Mouse (Mus musculus) spleen, postnatal 4 days (tissue): Measurements from ENCODE around the gene Wdr60.

Experiments
- DNase-seq, 2 experiments: peaks; one replicate each; pipeline ENCODE4 v3.0.0; 2022; ENCODE audit warnings: low spot score in 2 of 2

Wdr60 gene

DNA sequence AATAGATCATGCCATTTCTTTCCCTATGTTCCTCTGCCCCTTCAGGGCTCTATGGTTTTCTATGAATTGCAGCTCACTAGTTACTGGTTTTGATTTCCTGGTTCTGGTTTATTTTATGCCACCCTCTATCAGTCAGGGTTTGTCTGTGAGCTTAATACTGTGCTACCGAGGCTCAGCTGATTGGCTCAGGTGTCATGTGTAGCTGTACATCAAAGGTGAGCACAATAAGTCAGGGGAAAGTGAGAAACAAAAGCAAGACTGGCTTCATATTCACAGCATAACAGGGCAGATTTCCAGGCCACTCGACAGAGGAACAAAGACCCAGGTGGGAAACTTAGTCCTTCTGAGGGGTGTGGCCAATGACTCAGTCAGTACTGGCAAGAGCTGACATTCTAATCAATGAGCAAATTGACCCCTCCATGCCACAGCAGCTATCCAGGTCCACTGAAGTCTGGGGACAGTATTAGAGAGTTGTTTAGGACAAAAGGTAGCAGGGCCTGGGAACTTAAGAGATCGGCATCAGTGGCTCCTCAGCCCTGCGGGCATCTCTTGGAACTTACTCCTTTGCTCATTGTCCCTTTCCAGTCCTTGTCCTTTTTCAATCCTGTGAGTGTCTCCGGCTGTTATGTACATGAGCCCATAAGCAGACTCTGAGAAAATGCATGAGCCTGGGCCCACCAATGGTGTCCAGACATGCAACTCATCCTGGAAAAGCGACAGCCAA lies 79.4 kb downstream of the Wdr60 start:
- DNase-seq, result no peak

DNA sequence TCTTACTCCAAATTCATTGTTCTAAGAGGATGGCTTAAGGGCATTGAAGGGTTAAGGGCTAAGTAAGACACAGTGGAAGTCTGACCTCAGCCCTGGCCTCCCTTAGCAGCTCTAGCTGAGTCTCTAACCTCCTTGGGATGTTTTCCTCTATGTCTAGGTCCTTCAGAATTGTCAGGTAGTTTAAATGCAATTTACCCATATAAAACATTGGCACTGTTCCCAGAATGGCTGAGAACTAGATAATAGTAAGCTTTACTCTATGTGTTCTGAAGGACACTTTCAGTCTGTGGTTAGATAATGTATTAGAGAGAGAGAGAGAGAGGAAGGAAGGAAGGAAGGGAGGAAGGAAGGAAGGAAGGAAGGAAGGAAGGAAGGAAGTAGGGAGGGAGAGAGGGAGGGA lies 80.4 kb downstream of the Wdr60 start:
- no peak for DNase-seq

DNA sequence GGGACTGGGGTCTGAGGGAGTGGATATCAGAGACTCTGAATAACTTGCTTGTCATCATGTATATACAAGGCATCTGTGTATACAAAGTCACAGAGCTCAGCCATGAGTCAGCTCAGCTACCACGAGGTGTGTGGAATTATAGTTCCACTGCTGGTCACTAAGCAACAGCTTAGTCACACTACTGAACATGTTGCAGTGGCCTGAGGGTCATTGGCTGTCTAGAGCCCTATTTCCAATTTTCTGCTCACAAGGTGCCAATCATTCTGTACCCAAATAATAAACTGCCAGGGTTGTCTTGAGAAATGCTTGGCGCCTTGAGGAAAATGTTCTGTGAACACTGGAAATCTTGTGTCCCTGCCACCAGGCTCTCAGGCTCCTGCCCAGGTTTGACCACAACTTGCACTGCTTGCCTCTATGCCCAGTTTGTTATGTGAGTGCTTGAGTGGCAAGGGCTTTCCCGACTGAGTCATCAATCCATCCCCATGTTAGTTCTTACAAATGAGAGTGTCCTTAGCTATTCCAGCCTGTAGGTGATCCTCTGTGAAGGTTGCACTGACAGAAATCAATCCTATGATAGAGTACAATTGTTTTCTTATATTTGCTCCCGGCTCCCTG lies 81.3 kb downstream of the Wdr60 start:
- DNase-seq, result no peak

DNA sequence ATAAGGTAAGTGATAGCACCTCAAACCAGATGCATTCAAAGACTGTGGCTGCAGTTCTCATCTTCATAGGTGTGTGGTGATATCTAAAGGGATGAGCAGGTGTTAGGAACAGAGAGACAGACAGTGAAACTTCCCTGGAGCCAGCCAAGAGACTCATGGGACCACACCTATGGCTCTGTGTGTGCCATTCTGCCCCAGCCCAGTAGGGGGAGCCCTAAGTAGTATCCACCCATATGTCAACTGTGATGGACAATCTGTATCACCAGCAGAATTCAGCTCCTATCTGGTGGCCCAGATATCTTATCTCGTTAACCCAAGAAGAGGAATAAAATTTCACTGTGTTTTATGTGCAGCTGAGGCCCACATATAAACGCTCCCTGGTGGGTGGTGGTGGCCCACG lies 85.9 kb downstream of the Wdr60 start:
- DNase-seq, result peak; percentile 42 to 76

DNA sequence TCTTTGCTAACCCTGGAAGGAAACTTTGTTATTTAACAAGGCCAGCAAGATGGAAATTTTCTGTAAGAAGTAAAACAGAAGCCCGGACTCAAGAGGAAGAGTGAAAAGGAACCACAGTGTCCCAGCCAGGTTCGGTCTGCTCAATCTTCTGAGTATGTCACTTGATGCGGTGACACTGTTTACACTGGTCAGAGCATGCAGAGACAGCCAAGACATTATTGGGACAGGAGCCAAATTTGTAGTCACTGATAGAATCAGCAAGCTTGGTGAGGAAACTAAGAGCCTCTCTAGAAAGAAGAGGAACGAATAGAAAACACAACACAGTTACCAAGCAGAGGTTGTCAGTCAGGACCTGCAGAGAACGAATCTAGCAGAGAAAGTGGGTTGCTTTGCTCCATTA lies 93.2 kb downstream of the Wdr60 start:
- DNase-seq, result no peak

DNA sequence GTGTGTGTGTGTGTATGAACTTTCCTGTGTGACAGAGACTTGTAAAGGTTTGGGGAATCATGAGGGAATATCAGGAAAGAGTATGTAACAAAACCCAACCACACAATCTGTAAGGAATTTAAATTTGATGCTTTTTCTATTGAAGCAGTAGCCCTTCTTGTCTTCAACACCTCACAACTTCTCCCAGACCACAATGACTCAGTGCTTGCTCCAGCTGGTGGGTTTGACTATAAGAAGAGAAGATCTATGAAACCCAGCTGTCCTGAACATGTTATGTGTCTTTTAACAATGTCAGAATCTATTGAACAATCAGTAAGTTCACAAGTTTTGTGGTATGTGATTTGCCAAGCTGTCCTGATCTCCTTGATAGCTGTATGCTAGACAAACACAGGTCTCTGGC lies 97.5 kb downstream of the Wdr60 start:
- DNase-seq, result no peak

DNA sequence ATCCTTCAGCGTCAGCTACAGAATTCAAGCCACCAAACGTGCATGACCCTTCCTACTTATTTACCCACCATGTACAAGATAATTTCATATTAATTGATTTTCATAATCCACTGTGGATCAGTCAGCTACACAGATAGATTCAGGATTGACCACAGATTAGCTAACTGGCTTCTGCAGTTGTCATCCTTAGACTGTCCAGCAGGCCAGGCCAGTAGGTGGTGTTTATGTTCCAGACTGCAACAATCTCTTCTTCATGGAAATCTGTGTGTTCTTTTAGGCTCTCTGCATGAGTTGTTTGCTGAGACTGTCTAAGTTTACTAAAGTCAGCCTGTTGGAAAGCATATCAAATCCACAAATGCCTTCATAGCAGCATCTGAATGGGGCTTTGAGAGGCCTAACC lies 103.1 kb downstream of the Wdr60 start:
- DNase-seq, result no peak

DNA sequence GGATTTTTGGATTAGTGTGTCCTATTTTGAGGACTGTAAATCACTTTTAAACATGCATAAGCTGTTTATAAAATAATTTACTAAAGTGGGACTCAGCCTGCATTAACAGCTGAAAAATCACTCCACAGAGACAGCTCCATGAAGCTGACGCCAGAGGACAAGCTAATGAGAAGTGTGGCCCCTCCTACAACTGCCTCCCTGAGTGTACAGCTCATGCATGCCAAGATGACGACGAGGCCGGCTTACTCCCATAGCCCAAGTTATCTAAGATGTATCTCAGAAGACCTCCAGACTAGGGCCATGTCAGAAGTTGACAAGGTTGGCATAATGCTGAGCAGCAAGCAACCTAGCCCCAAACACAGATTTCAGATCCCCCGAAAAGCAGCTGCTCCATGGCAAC lies 103.6 kb downstream of the Wdr60 start:
- no peak for DNase-seq

DNA sequence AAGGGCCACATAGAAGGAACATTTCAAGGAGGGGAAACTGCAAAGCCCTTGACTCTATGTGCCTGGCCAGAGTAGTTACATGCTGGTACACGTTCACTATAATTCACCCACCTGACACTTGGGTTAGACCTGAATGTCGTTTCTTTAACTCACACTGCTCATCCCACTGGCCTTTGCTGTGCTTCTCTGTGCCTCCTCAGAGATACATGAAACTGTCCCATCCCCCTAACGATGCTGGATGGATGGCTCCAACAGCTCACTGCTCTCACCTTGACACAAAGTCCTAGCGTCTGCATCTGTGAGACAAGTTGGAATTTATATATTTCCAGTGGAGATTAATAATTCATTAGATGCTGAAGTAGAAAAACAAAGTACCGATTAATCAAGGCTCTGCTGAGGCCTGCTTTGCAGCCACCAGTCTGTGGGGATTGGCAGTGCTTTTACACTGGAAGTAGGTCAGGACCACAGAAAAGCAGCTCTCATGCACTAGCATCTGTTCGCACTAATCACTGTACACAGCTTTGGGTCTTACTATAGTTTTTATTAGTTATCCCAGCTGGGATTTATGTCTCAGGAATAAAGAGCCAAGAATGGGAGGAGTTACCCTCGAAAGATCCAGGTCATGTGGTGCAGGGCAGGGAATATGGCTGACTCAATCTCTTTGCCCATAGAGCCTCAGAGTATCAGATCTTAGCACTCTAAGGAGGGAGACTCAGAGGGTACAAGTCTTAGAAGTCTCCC lies 105.9 kb downstream of the Wdr60 start:
- no peak for DNase-seq
